Mouse (Mus musculus): ENCODE data around the gene Enpp6. TPM values are rescaled to one million over a fixed set of nuclear protein-coding genes. Genes with fewer than 3 reads are reported as not detected.

Enpp6 gene
- polyA plus RNA-seq (2012; rRNA removed) = 0.12 and 0.91 TPM in 2 replicates

DNA sequence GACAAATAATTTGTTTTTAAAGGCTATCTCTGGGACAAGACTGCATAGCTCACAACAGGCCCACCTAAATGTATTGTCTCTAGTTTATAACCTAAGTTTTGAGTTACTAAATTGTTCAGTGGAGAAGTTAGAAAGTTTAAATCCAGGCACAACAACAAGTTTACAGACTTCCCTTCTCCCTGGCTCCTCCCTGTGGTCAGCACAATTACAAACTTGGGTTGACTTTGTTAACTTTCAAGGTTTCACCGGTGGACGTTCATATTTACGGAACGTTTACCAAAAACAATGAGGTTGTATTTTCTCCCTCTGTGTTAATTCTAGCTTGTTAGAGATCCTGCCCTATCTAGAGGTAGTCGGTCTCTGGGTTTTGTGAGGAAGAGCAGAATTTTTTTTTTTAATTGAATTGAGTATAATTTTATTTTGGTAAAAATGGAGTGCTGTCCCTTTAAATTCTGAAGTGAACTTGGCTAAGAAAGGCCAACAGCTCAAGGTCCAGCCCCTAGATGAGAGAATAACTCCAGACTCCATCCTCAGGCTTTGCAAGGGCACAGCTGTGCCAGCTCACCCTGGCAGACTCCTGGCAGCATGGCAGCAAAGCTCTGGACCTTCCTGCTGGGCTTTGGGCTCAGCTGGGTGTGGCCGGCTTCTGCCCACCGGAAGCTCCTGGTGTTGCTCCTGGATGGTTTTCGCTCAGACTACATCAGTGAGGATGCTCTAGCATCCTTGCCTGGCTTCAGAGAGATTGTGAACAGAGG, at the start of gene Enpp6:
Gene Enpp6, plus strand, starts transcription at position 502 of the 755 bp plus-strand sequence.

Other genes starting within 250 kb of the Enpp6 start
- 7.6 and 8.4 TPM in 2 replicates for gene Irf2, start 247.2 kb upstream of the Enpp6 start, polyA plus RNA-seq (2012; rRNA removed)